Comparison of ENCODE assay signal across 9 mouse cellular contexts in the genomic region with DNA sequence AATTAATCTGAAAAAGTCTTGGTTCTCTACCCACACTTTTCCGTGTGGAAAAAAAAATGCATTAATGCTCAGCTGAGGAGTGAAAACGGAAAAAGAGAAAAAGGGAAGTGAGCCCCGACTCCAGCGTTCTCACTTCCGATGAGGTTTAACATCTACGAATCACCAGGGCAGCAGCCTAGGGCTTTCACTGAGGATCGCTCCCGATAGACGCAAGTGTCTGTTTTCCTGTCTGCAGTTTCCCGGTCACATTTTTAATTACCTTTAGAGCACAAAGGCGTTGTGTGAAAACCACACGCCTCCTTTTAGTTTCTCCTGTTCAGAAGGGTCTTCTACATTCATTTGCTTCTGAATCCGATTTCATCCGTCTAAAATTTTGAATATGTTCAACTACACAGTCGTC.
A peak's percentile ranks its signal among the peaks of the same experiment; 100 is the strongest.
DNase-seq lines count a peak whose midpoint lies in the region; ATAC-seq and TF ChIP-seq lines count a peak whose summit lies in the region.
"Had no signal": no experiment of that assay in that cellular context is flagged by ENCODE, and none has a peak within 500 bp of the region (broad histone marks: within the 10 kb centered on the region; RNA-seq: fewer than 3 reads in every experiment).

No protein-coding gene starts in this region.

- no peak for ATAC-seq in hindbrain, embryonic 16.5 days
- ATAC-seq in midbrain, embryonic 15.5 days (replicated peaks) = no peak
- ATAC-seq in erythroid progenitor cell, adult 5-6 weeks (replicated peaks; ENCODE audit: low FRiP score, poor library complexity, severe bottlenecking) = no peak
- no peak for ATAC-seq in inflammation-experienced regulatory T-cells, adult 6 months

- DNase-seq in heart, adult 18-20 months = peak; percentile 5 to 10
- DNase-seq in heart, adult 9 months (ENCODE audit: low spot score in 2 of 2) = no peak
- DNase-seq in embryonic facial prominence, embryonic 10.5 days (ENCODE audit: low spot score) = peak; percentile 40
- DNase-seq in cerebellum, adult 2 months = no peak
- DNase-seq: adrenal gland, postnatal 10 days had no signal

- peak overlapping the region; percentile 47 for H3K4me3 ChIP-seq in embryonic facial prominence, embryonic 10.5 days
- peak overlapping the region; percentile 21 for H3K4me3 ChIP-seq in hindbrain, embryonic 16.5 days (ENCODE audit: low read length)
- H3K4me3 ChIP-seq in midbrain, embryonic 15.5 days = peak overlapping the region; percentile 5
- H3K4me3 ChIP-seq in cerebellum, adult 2 months (replicated peaks; ENCODE audit: insufficient read depth, low read depth, low read length) = no peak overlapping the region

- H3K9ac ChIP-seq in hindbrain, embryonic 16.5 days (ENCODE audit: low read depth, low read length) = no peak overlapping the region
- no peak overlapping the region for H3K9ac ChIP-seq in midbrain, embryonic 15.5 days

- no peak for TF ChIP-seq CTCF in cerebellum, adult 2 months (IDR thresholded peaks at IDR 0.05; ENCODE audit: borderline replicate concordance, insufficient read depth, low read depth, low read length)

- H3K4me2 ChIP-seq in hindbrain, embryonic 16.5 days (ENCODE audit: low read length) = peak overlapping the region; percentile 45
- peak overlapping the region; percentile 32 for H3K4me2 ChIP-seq in midbrain, embryonic 15.5 days

- TF ChIP-seq POLR2A in cerebellum, adult 2 months (IDR thresholded peaks at IDR 0.05; ENCODE audit: borderline replicate concordance, insufficient read depth, low read length) = no peak

- H3K4me1 ChIP-seq in embryonic facial prominence, embryonic 10.5 days = peaks cover 25% of the 10 kb centered on the region
- H3K4me1 ChIP-seq in hindbrain, embryonic 16.5 days (ENCODE audit: control insufficient read depth, insufficient read depth, low read depth, low read length) = peaks cover 3% of the 10 kb centered on the region
- peaks cover 16% of the 10 kb centered on the region for H3K4me1 ChIP-seq in midbrain, embryonic 15.5 days
- no peaks in the 10 kb centered on the region; the same call in 1 of the 2 replicates for H3K4me1 ChIP-seq in cerebellum, adult 2 months (ENCODE audit: control insufficient read depth, insufficient read depth, low read length)

- peaks cover 4% of the 10 kb centered on the region; the same call in 1 of the 2 replicates for H3K9me3 ChIP-seq in embryonic facial prominence, embryonic 10.5 days
- H3K9me3 ChIP-seq in hindbrain, embryonic 16.5 days (ENCODE audit: control insufficient read depth, low read length) = no peaks in the 10 kb centered on the region
- no peaks in the 10 kb centered on the region for H3K9me3 ChIP-seq in midbrain, embryonic 15.5 days

- no peaks in the 10 kb centered on the region for H3K36me3 ChIP-seq in embryonic facial prominence, embryonic 10.5 days (replicated peaks)
- H3K36me3 ChIP-seq in hindbrain, embryonic 16.5 days (ENCODE audit: control insufficient read depth, insufficient read depth, low read length) = no peaks in the 10 kb centered on the region
- no peaks in the 10 kb centered on the region for H3K36me3 ChIP-seq in midbrain, embryonic 15.5 days (replicated peaks)

- peaks cover 23% of the 10 kb centered on the region for H3K27me3 ChIP-seq in embryonic facial prominence, embryonic 10.5 days (replicated peaks; ENCODE audit: low read depth, poor library complexity, severe bottlenecking)
- no peaks in the 10 kb centered on the region; the same call in 1 of the 2 replicates for H3K27me3 ChIP-seq in hindbrain, embryonic 16.5 days (replicated peaks; ENCODE audit: control insufficient read depth, insufficient read depth, low read length)
- no peaks in the 10 kb centered on the region for H3K27me3 ChIP-seq in midbrain, embryonic 15.5 days (replicated peaks)
- H3K27me3 ChIP-seq in cerebellum, adult 2 months (ENCODE audit: control insufficient read depth, insufficient read depth, low read length) = no peaks in the 10 kb centered on the region

- WGBS in embryonic facial prominence, embryonic 10.5 days = 7% methylated on average over 15 of the region's 15 CpGs
- 8% methylated on average over 15 of the region's 15 CpGs for WGBS in hindbrain, embryonic 16.5 days
- WGBS in midbrain, embryonic 15.5 days = 2% methylated on average over 15 of the region's 15 CpGs
- WGBS in cerebellum, adult 2 months = 59% methylated on average over 15 of the region's 15 CpGs

- H3K27ac ChIP-seq in embryonic facial prominence, embryonic 10.5 days (replicated peaks) = peak overlapping the region; percentile 63
- H3K27ac ChIP-seq in hindbrain, embryonic 16.5 days (ENCODE audit: low read depth, low read length) = no peak overlapping the region
- peak overlapping the region; percentile 3; the same call in 1 of the 2 replicates for H3K27ac ChIP-seq in midbrain, embryonic 15.5 days
- H3K27ac ChIP-seq in cerebellum, adult 2 months (ENCODE audit: insufficient read depth, low read length) = no peak overlapping the region

Comparison
In these comparisons a context has a peak if more than half of its experiments do, and no peak if none do; other contexts are left out.
1. DNase-seq: peak in heart, adult 18-20 months (2 of 2) and embryonic facial prominence, embryonic 10.5 days (single experiment); none in heart, adult 9 months (0 of 2) and cerebellum, adult 2 months (0 of 2).
2. H3K27ac ChIP-seq: peak in embryonic facial prominence, embryonic 10.5 days (single experiment) and midbrain, embryonic 15.5 days (single experiment); none in hindbrain, embryonic 16.5 days (single experiment) and cerebellum, adult 2 months (single experiment).